Mouse (Mus musculus): ENCODE measurements around the gene Bicdl1. TPM values are rescaled to one million over a fixed set of nuclear protein-coding genes. Genes with fewer than 3 reads are reported as not detected.

The Bicdl1 gene
- 10 to 100 TPM; 36.0 to 75.8 TPM for polyA plus RNA-seq (2017; shearing (Covaris generic))

DNA sequence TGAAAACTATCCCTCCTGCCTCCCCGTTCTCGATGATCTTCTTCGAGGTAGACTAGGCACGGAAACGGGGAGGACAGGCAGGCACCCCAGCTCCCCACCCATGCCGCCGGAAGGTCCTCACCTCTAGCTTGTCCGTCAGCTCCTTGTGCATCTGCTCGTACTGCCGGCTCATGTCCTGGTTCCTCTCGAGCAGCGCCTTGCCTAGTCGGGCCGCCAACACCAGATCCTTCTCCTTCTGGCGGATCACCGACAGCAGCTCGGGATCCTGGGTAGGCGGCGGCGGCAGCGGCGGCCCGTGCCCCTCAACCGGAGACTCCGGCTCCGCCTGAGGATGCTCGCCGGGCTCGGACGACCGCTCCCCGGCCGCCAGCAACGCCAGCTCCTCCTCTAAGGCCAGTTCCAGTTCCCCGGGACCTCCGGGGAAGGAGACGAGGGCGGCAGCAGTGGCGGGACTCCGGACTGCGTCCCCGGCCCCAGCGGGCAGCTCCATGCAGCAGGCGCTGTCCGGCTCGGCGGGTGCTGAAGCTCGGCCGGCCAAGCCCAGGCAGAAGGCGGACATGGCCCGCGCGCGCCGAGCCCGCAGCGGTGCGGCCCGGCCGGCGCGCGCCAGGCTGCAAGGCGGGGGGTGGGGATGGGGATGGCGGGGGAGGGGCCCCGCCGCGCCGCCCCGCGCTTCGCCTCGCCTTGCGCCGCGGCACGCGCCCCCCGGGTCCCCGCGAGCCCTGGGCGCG is at the start of gene Bicdl1:
Gene Bicdl1 (minus strand): TSS at position 621 of the 731 bp plus-strand sequence.

DNA sequence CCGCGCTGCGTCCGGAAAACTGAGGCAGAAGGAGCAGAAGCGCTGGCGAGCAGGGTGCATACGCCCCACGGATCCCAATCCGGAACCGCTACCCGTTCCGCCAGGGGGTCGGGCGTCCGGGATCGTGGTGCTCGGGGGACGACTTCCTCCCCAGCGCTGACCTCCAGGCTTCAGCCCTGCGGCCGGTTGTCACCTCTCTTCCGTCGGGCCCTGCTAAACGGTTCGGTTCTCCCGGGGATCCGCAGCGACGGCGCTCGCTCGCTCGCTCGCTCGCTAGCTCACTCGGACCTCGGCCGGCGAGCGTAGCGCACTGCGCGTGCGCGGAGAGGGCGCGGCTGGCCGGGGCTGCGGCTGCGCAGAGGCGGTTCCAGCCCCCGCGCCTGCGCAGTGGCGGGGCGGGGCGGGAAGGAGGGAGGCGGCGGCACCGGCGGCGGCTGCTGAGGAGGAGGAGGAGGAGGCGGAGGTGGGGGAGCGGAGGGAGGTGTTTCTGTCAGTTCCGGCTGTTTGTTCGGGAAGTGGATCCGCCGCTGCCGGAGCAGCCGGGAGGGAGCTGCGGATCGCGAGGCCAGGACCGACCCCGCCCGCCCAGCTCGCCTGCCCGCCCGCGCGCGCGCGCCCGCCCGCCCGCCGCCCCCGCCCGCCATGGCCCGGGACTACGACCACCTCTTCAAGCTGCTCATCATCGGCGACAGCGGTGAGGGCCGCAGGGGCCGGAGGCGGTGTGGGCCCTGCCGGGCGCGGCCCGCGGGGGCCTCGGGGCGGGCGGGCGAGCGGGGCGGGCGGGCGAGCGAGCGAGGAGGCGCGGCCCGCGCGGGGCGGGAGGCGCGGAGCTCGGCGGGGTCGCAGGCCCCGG is 99.7 kb downstream of the Bicdl1 start, which contains the start of gene Rab35:
Gene Rab35 (plus strand): TSS at position 404 of the 853 bp plus-strand sequence.

Other genes with a start within 250 kb of the Bicdl1 start
- gene Sirt4, start 246.9 kb downstream of the Bicdl1 start, polyA plus RNA-seq (2017; shearing (Covaris generic)) = 10 to 100 TPM in 1 of 2 experiments, 1 to 10 TPM in 1; 8.6 to 18.7 TPM
- gene Pxn, start 224.9 kb downstream of the Bicdl1 start, polyA plus RNA-seq (2017; shearing (Covaris generic)) = 10 to 100 TPM; 50.1 to 57.5 TPM
- gene Rplp0, start 172.2 kb downstream of the Bicdl1 start, polyA plus RNA-seq (2017; shearing (Covaris generic)) = 1,000 to 10,000 TPM; 1,423 to 1,938 TPM
- gene Gcn1l1, start 166.4 kb downstream of the Bicdl1 start, polyA plus RNA-seq (2017; shearing (Covaris generic)) = 10 to 100 TPM; 46.4 to 68.3 TPM
- gene Rab35, start 99.7 kb downstream of the Bicdl1 start, polyA plus RNA-seq (2017; shearing (Covaris generic)) = 10 to 100 TPM; 13.2 to 17.2 TPM
- gene Cit, start 113.7 kb upstream of the Bicdl1 start, polyA plus RNA-seq (2017; shearing (Covaris generic)) = 1 to 10 TPM; 2.6 to 4.9 TPM